Mouse (Mus musculus) midbrain, embryonic 11.5 days (tissue): ENCODE measurements around the gene Rbfox1. TPM values are rescaled to one million over a fixed set of nuclear protein-coding genes. Genes with fewer than 3 reads are reported as not detected.

Experiments used
- ATAC-seq: fragments of 200-750 bp; cut with Nextera tagmentation; 2 replicates; pipeline ENCODE4 v1.8.0; 2017; ENCODE audit warnings: moderate TSS enrichment, moderate library complexity; ENCODE audit not compliant: low FRiP score
- DNase-seq: peaks from one replicate; pipeline ENCODE4 v3.0.0; 2015; ENCODE audit warnings: low spot score; ENCODE audit errors: missing footprints
- H3K27ac ChIP-seq: fragments of 300-500 bp; sonication (generic); 2 replicates; pipeline ENCODE4 v1.5.1; 2014; ENCODE audit warnings: low read depth, low read length
- H3K27me3 ChIP-seq: fragments of 300-500 bp; sonication (generic); 2 replicates; pipeline ENCODE4 v1.6.1; 2014; ENCODE audit warnings: mild to moderate bottlenecking, low read length, moderate library complexity, mixed read lengths; ENCODE audit not compliant: control insufficient read depth, insufficient read depth
- H3K36me3 ChIP-seq: fragments of 300-500 bp; sonication (generic); 2 replicates; pipeline ENCODE4 v1.6.1; 2014; ENCODE audit warnings: mild to moderate bottlenecking, low read length, moderate library complexity, mixed read lengths; ENCODE audit not compliant: control insufficient read depth, insufficient read depth
- H3K4me1 ChIP-seq: fragments of 300-500 bp; sonication (generic); 2 replicates; pipeline ENCODE4 v1.6.1; 2014; ENCODE audit warnings: low read length; ENCODE audit not compliant: control insufficient read depth, insufficient read depth
- H3K4me2 ChIP-seq: fragments of 300-500 bp; sonication (generic); 2 replicates; pipeline ENCODE4 v1.6.1; 2014; ENCODE audit warnings: mild to moderate bottlenecking, moderate library complexity
- H3K4me3 ChIP-seq: fragments of 300-500 bp; sonication (generic); 2 replicates; pipeline ENCODE4 v1.5.1; 2014; ENCODE audit warnings: low read depth, low read length
- H3K9ac ChIP-seq: fragments of 300-500 bp; sonication (generic); 2 replicates; pipeline ENCODE4 v1.6.1; 2014; ENCODE audit warnings: low read length
- H3K9me3 ChIP-seq: fragments of 300-500 bp; sonication (generic); 2 replicates; pipeline ENCODE4 v1.6.1; 2016; ENCODE audit warnings: low read length; ENCODE audit not compliant: control insufficient read depth
- WGBS: fragments of 180-500 bp; shearing (Covaris S2); extraction: QIAGEN DNeasy Blood & Tissue Kit; methylation state at CpG from one replicate; pipeline ENCODE4 v1.1.7; 2014; 5-methylcytosine and 5-hydroxymethylcytosine counted together
- polyA plus RNA-seq: library from polyadenylated mRNA; unstranded; fragments of >200 nt; fragmentation: Nextera tagmentation; extraction: Ambion mirVana; gene quantifications from 2 replicates; pipeline ENCODE4 v1.2.1, GENCODE M21; 2014

Rbfox1 gene
- polyA plus RNA-seq, 1 experiment from 2014 or later = 6.1 TPM

GRCm38 (mm10) chr16:6646941-6647340 lies 761.8 kb downstream of the Rbfox1 start:
- H3K9ac ChIP-seq = no peak overlapping the region
- ATAC-seq (no peak), DNase-seq (no peak)
- H3K27ac ChIP-seq = no peak overlapping the region
- WGBS = 83% methylated on average over 5 of the region's 5 CpGs
- no peaks in the 10 kb centered on the region for H3K27me3 ChIP-seq
- no peak overlapping the region for H3K4me2 ChIP-seq
- H3K9me3 ChIP-seq = no peaks in the 10 kb centered on the region
- H3K4me1 ChIP-seq = no peaks in the 10 kb centered on the region
- no peak overlapping the region for H3K4me3 ChIP-seq
- no peaks in the 10 kb centered on the region for H3K36me3 ChIP-seq

DNA sequence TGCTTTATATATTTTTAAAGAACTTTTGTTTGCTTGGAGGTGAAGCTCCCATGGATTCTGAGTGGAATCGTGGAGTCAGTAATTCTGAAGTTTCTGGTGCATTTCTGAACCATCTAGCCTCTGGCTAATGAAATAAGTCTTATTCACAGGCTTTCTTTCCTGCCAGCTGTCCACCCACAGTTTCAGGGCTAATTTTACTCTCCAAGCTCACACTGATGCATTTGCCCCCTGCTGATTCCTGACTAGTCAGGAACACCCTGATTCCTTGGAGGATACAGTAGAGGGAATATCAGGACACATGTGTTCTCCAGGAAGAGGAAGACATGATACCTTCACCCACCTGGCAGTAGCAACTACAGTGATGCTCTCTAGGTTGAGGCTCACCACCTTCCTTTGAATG lies 763.6 kb downstream of the Rbfox1 start:
- ATAC-seq = no peak
- 77% methylated on average over 1 of the region's 1 CpGs for WGBS
- Histone ChIP-seq H3K9me3 (no peaks in the 10 kb centered on the region), H3K9ac (no peak overlapping the region), H3K36me3 (no peaks in the 10 kb centered on the region), H3K27me3 (no peaks in the 10 kb centered on the region), H3K4me3 (no peak overlapping the region), H3K27ac (no peak overlapping the region), H3K4me2 (no peak overlapping the region), H3K4me1 (no peaks in the 10 kb centered on the region)
- no peak for DNase-seq

DNA sequence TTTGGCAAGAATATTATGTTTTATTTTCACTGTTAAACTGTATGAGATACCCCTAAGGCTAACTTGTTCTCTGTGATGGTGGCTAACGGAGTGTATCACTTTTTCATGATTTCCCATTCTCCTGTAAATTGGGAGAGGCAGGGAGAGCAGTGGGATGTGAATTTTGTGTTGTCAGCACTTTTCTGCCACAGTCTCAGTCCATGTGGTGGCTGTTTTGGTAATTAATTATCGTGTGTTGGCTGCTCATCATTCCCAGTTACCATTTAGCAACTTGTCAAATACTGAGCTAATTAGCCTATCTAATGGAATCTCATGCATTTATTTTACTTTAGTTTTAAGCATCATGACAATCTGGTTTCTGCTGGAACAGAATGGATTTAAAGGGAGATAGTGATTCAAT lies 773.4 kb downstream of the Rbfox1 start:
- ATAC-seq (no peak), DNase-seq (no peak)
- 74% methylated on average over 2 of the region's 2 CpGs for WGBS

DNA sequence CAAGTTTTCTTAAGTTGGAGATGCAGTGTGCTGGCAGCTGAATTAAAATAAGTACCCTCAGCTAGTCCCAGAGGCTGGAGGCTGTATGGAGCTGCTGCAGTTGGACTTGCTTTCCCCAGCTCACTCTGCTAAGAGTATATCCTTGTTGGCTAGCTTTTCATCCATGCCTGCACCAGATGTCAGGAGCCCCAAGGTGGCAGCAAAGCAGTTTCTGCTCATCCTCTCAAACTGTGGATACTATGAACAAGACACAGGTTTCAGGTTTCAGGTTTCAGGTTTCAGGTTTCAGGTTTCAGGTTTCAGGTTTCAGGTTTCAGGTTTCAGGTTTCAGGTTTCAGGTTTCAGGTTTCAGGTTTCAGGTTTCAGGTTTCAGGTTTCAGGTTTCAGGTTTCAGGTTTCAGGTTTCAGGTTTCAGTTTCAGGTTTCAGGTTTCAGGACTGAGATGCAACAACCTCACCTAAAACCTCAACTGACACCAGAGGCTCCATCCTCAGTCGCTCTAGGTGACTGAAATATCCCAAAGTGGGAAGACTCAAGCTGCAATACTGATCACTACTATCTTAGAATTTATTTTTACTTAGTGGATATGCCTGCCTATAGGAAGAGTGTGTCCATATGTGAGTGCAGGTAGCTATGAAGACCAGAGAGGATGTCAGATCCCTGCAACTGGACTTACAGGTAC lies 801.1 kb downstream of the Rbfox1 start:
- ATAC-seq = no peak
- no peak for DNase-seq
- 83% methylated on average over 1 of the region's 1 CpGs for WGBS

More for the DNA sequence above, 773.4 kb downstream of the Rbfox1 start:
- no peak overlapping the region for H3K4me3 ChIP-seq
- no peaks in the 10 kb centered on the region for H3K27me3 ChIP-seq
- peaks cover 4% of the 10 kb centered on the region; the same call in 1 of the 2 replicates for H3K9me3 ChIP-seq
- no peak overlapping the region for H3K27ac ChIP-seq
- H3K4me2 ChIP-seq = no peak overlapping the region
- no peaks in the 10 kb centered on the region for H3K4me1 ChIP-seq
- H3K36me3 ChIP-seq = no peaks in the 10 kb centered on the region
- no peak overlapping the region for H3K9ac ChIP-seq

GRCm38 (mm10) chr16:6704847-6705246 lies 819.7 kb downstream of the Rbfox1 start:
- Histone ChIP-seq H3K9me3 (no peaks in the 10 kb centered on the region), H3K4me1 (no peaks in the 10 kb centered on the region), H3K27ac (no peak overlapping the region), H3K4me2 (no peak overlapping the region), H3K9ac (no peak overlapping the region), H3K36me3 (no peaks in the 10 kb centered on the region), H3K27me3 (no peaks in the 10 kb centered on the region), H3K4me3 (no peak overlapping the region)
- no peak for DNase-seq
- WGBS = 93% methylated on average over 5 of the region's 5 CpGs
- no peak for ATAC-seq

More for the DNA sequence above, 801.1 kb downstream of the Rbfox1 start:
- Histone ChIP-seq H3K4me2 (no peak overlapping the region), H3K4me3 (no peak overlapping the region), H3K9ac (no peak overlapping the region), H3K36me3 (no peaks in the 10 kb centered on the region), H3K27ac (no peak overlapping the region), H3K27me3 (no peaks in the 10 kb centered on the region), H3K4me1 (no peaks in the 10 kb centered on the region), H3K9me3 (no peaks in the 10 kb centered on the region)

GRCm38 (mm10) chr16:6712341-6712740 lies 827.2 kb downstream of the Rbfox1 start:
- Histone ChIP-seq H3K4me2 (no peak overlapping the region), H3K9ac (no peak overlapping the region), H3K4me3 (no peak overlapping the region), H3K27ac (no peak overlapping the region), H3K27me3 (no peaks in the 10 kb centered on the region), H3K9me3 (no peaks in the 10 kb centered on the region), H3K4me1 (no peaks in the 10 kb centered on the region), H3K36me3 (no peaks in the 10 kb centered on the region)
- 100% methylated on average over 1 of the region's 1 CpGs for WGBS
- ATAC-seq (no peak), DNase-seq (no peak)

- ATAC-seq = no peak
- H3K36me3 ChIP-seq = no peaks in the 10 kb centered on the region
- H3K4me3 ChIP-seq = no peak overlapping the region
- no peak overlapping the region for H3K4me2 ChIP-seq
- no peaks in the 10 kb centered on the region for H3K9me3 ChIP-seq
- H3K27me3 ChIP-seq = no peaks in the 10 kb centered on the region
- 88% methylated on average over 4 of the region's 4 CpGs for WGBS
- no peak overlapping the region for H3K9ac ChIP-seq
- DNase-seq = peak; percentile 33
- H3K27ac ChIP-seq = no peak overlapping the region
- H3K4me1 ChIP-seq = no peaks in the 10 kb centered on the region
Observed at GRCm38 (mm10) chr16:6715245-6715644, 830.1 kb downstream of the Rbfox1 start.

GRCm38 (mm10) chr16:6716214-6716911 lies 831.2 kb downstream of the Rbfox1 start:
- Histone ChIP-seq H3K4me2 (no peak overlapping the region), H3K4me1 (no peaks in the 10 kb centered on the region), H3K27ac (no peak overlapping the region), H3K4me3 (no peak overlapping the region), H3K27me3 (no peaks in the 10 kb centered on the region), H3K9me3 (no peaks in the 10 kb centered on the region), H3K36me3 (no peaks in the 10 kb centered on the region), H3K9ac (no peak overlapping the region)
- ATAC-seq (no peak), DNase-seq (peak; percentile 39)
- WGBS = 89% methylated on average over 9 of the region's 9 CpGs

DNA sequence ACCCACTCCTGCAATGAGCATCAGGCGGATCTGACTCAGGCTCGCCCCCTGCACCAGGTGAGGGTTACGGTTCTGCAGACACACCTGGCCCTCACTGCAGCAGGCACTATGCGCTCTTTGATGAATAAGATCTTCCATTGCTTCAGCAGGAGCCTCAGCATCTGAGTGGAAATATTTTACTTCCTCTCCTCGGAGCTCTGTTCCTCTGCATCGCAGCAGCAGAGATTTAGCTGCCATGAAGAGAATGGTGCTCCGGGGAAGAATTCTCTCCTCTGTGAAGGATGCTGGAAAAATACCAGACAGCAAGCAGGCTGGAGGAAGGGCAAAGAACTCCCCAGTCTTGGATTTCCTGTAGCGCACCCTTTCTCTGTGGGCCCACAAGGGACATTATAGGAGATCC lies 833.9 kb downstream of the Rbfox1 start:
- no peaks in the 10 kb centered on the region for H3K4me1 ChIP-seq
- no peak overlapping the region for H3K4me3 ChIP-seq
- no peaks in the 10 kb centered on the region for H3K27me3 ChIP-seq
- no peaks in the 10 kb centered on the region for H3K9me3 ChIP-seq
- no peaks in the 10 kb centered on the region for H3K36me3 ChIP-seq
- no peak overlapping the region for H3K27ac ChIP-seq
- H3K4me2 ChIP-seq = no peak overlapping the region
- H3K9ac ChIP-seq = no peak overlapping the region
- ATAC-seq (no peak), DNase-seq (no peak)
- WGBS = 82% methylated on average over 8 of the region's 8 CpGs
